ENCODE assay signal across 31 mouse cellular contexts in the genomic region with DNA sequence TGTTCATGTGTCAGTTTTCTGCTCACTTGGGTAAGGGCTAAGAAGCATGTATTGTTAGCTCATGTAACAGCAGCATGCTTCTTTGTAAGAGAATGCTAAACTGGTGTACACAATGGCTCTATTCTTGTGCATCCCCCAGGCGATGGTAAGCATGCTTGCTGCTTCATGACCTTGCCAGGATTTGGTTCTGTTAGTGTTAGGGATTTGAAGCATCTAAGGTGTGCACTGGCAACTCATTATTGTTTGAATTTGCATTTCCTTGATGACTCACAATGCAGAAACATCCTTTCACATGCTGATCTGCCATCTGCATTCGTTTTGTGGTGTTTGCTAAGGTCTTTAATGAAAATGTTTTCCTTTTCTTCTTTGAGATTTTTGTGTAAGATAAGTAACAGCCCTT.
DNase-seq lines count a peak whose midpoint lies in the region; ATAC-seq and TF ChIP-seq lines count a peak whose summit lies in the region.
"Had no signal": no experiment of that assay in that cellular context is flagged by ENCODE, and none has a peak within 500 bp of the region (broad histone marks: within the 10 kb centered on the region; RNA-seq: fewer than 3 reads in every experiment).

No protein-coding gene starts in this region.

- H3K27me3 ChIP-seq in intestine, embryonic 14.5 days (replicated peaks; ENCODE audit: control insufficient read depth, insufficient read depth, low read length), result no peaks in the 10 kb centered on the region
- H3K27me3 ChIP-seq in intestine, embryonic 16.5 days (replicated peaks; ENCODE audit: control insufficient read depth, insufficient read depth, low read length), result no peaks in the 10 kb centered on the region
- no peaks in the 10 kb centered on the region for H3K27me3 ChIP-seq in ES-Bruce4 (ENCODE audit: control insufficient read depth, insufficient read depth, low read length, poor library complexity, severe bottlenecking)
- H3K27me3 ChIP-seq: CH12.LX; embryonic facial prominence, embryonic 12.5 days; forebrain, embryonic 15.5 days; heart, embryonic 15.5 days; hindbrain, embryonic 15.5 days; liver, embryonic 12.5 days; midbrain, embryonic 13.5 days; neural tube, embryonic 12.5 days; stomach, embryonic 15.5 days had no signal

- no peak for TF ChIP-seq POLR2A in ES-Bruce4 (IDR thresholded peaks at IDR 0.05; ENCODE audit: insufficient read depth, low read length)

- H3K4me2 ChIP-seq in intestine, embryonic 14.5 days (ENCODE audit: low read length), result no peak overlapping the region
- no peak overlapping the region for H3K4me2 ChIP-seq in intestine, embryonic 16.5 days (ENCODE audit: low read depth, low read length)
- H3K4me2 ChIP-seq: embryonic facial prominence, embryonic 12.5 days; forebrain, embryonic 15.5 days; heart, embryonic 15.5 days; hindbrain, embryonic 15.5 days; liver, embryonic 12.5 days; midbrain, embryonic 13.5 days; neural tube, embryonic 12.5 days; stomach, embryonic 15.5 days had no signal

- TF ChIP-seq CTCF in ES-Bruce4 (IDR thresholded peaks at IDR 0.05; ENCODE audit: low read depth, low read length), result no peak

- TF ChIP-seq EP300 in ES-Bruce4 (IDR thresholded peaks at IDR 0.05; ENCODE audit: insufficient read depth, low read depth, low read length), result peak; percentile 82; the same call in 1 of the 2 replicates

- H3K4me1 ChIP-seq in intestine, embryonic 14.5 days (replicated peaks; ENCODE audit: control insufficient read depth, insufficient read depth, low read length), result no peaks in the 10 kb centered on the region
- H3K4me1 ChIP-seq in intestine, embryonic 16.5 days (ENCODE audit: control insufficient read depth, insufficient read depth, low read length), result no peaks in the 10 kb centered on the region
- peaks cover 2% of the 10 kb centered on the region for H3K4me1 ChIP-seq in ES-Bruce4 (ENCODE audit: control insufficient read depth, insufficient read depth, low read length)
- H3K4me1 ChIP-seq: embryonic facial prominence, embryonic 12.5 days; heart, embryonic 15.5 days; hindbrain, embryonic 15.5 days; liver, embryonic 12.5 days; neural tube, embryonic 12.5 days; stomach, embryonic 15.5 days had no signal

- peak; percentile 10 for DNase-seq in embryo, embryonic 10 days (ENCODE audit: low spot score)
- DNase-seq in embryo, embryonic 9.5 days (ENCODE audit: extremely low spot score), result no peak
- DNase-seq in intestine, embryonic 14.5 days (ENCODE audit: low spot score), result peak; percentile 24
- DNase-seq in ZHBTc4 (ENCODE audit: low read depth, low spot score), result peak; percentile 96
- DNase-seq in layer of hippocampus, adult 11-12 months (ENCODE audit: low spot score), result no peak
- DNase-seq in thymus, postnatal 0 days (ENCODE audit: low spot score), result no peak
- DNase-seq: adrenal gland, adult 8-10 months; cerebellum, adult 11-12 months; cerebellum, adult 9-11 months; kidney, adult 8-10 months; kidney, postnatal 4 days; layer of hippocampus, postnatal 36 days; left cerebral cortex, postnatal 4 days; liver, postnatal 0 days; lung, postnatal 36 days; thymus, postnatal 25 days had no signal

- no peaks in the 10 kb centered on the region for H3K36me3 ChIP-seq in intestine, embryonic 14.5 days (ENCODE audit: control insufficient read depth, insufficient read depth, low read length)
- no peaks in the 10 kb centered on the region for H3K36me3 ChIP-seq in intestine, embryonic 16.5 days (ENCODE audit: control insufficient read depth, insufficient read depth, low read length)
- no peaks in the 10 kb centered on the region for H3K36me3 ChIP-seq in ES-Bruce4 (ENCODE audit: control insufficient read depth, insufficient read depth, low read length, poor library complexity, severe bottlenecking)
- H3K36me3 ChIP-seq: embryonic facial prominence, embryonic 12.5 days; forebrain, embryonic 10.5 days; forebrain, embryonic 15.5 days; heart, embryonic 15.5 days; hindbrain, embryonic 15.5 days; liver, embryonic 12.5 days; midbrain, embryonic 13.5 days; neural tube, embryonic 12.5 days; stomach, embryonic 15.5 days had no signal

- no peak overlapping the region for H3K4me3 ChIP-seq in intestine, embryonic 14.5 days (ENCODE audit: low read depth, low read length)
- H3K4me3 ChIP-seq in intestine, embryonic 16.5 days (ENCODE audit: low read length), result no peak overlapping the region
- H3K4me3 ChIP-seq in ES-Bruce4 (ENCODE audit: low read depth, low read length), result no peak overlapping the region
- H3K4me3 ChIP-seq: embryonic facial prominence, embryonic 12.5 days; forebrain, embryonic 10.5 days; forebrain, embryonic 15.5 days; heart, embryonic 15.5 days; hindbrain, embryonic 15.5 days; liver, embryonic 12.5 days; midbrain, embryonic 13.5 days; myocyte; neural tube, embryonic 12.5 days; stomach, embryonic 15.5 days had no signal

- H3K9ac ChIP-seq in intestine, embryonic 14.5 days (ENCODE audit: low read length), result no peak overlapping the region
- no peak overlapping the region for H3K9ac ChIP-seq in intestine, embryonic 16.5 days (ENCODE audit: low read depth, low read length)
- H3K9ac ChIP-seq in ES-Bruce4 (ENCODE audit: low read depth, poor library complexity, severe bottlenecking), result no peak overlapping the region
- H3K9ac ChIP-seq: embryonic facial prominence, embryonic 12.5 days; forebrain, embryonic 15.5 days; heart, embryonic 15.5 days; hindbrain, embryonic 15.5 days; liver, embryonic 12.5 days; liver, postnatal 0 days; midbrain, embryonic 13.5 days; neural tube, embryonic 12.5 days; stomach, embryonic 15.5 days had no signal

- H3K9me3 ChIP-seq in intestine, embryonic 14.5 days (ENCODE audit: control insufficient read depth, low read length), result no peaks in the 10 kb centered on the region
- no peaks in the 10 kb centered on the region for H3K9me3 ChIP-seq in intestine, embryonic 16.5 days (ENCODE audit: control insufficient read depth, low read length)
- peaks cover 38% of the 10 kb centered on the region for H3K9me3 ChIP-seq in ES-Bruce4 (replicated peaks; ENCODE audit: control insufficient read depth, insufficient read depth, low read length, poor library complexity, severe bottlenecking)
- H3K9me3 ChIP-seq: embryonic facial prominence, embryonic 12.5 days; forebrain, embryonic 10.5 days; forebrain, embryonic 15.5 days; heart, embryonic 15.5 days; hindbrain, embryonic 15.5 days; liver, embryonic 12.5 days; midbrain, embryonic 13.5 days; neural tube, embryonic 12.5 days; stomach, embryonic 15.5 days had no signal

- ATAC-seq in intestine, embryonic 14.5 days (replicated peaks; ENCODE audit: low FRiP score, low TSS enrichment, low read depth), result no peak
- ATAC-seq in intestine, embryonic 16.5 days, result no peak
- ATAC-seq: forebrain, embryonic 15.5 days; inflammation-experienced regulatory T-cells, adult 6 months; liver, embryonic 12.5 days; liver, postnatal 0 days; midbrain, embryonic 13.5 days had no signal

- 51% methylated on average over 2 of the region's 2 CpGs for WGBS in intestine, embryonic 14.5 days
- 63% methylated on average over 2 of the region's 2 CpGs for WGBS in intestine, embryonic 16.5 days

- H3K27ac ChIP-seq in intestine, embryonic 14.5 days (ENCODE audit: low read depth), result no peak overlapping the region
- no peak overlapping the region for H3K27ac ChIP-seq in intestine, embryonic 16.5 days (ENCODE audit: low read length)
- peak overlapping the region; percentile 94 for H3K27ac ChIP-seq in ES-Bruce4 (ENCODE audit: insufficient read depth, low read length)
- H3K27ac ChIP-seq: embryonic facial prominence, embryonic 12.5 days; forebrain, embryonic 10.5 days; forebrain, embryonic 15.5 days; heart, embryonic 15.5 days; hindbrain, embryonic 15.5 days; kidney, postnatal 0 days; liver, embryonic 12.5 days; midbrain, embryonic 13.5 days; neural tube, embryonic 12.5 days; stomach, embryonic 15.5 days had no signal

Comparison
In these comparisons a context has a peak if more than half of its experiments do, and no peak if none do; other contexts are left out.
1. DNase-seq: peak in embryo, embryonic 10 days (single experiment), intestine, embryonic 14.5 days (single experiment) and ZHBTc4 (single experiment); none in embryo, embryonic 9.5 days (single experiment), layer of hippocampus, adult 11-12 months (single experiment) and thymus, postnatal 0 days (single experiment).